Mouse (Mus musculus) 416B (cell line): ENCODE results near the gene G3bp2.
"Not testable (repeated sequence)": the region's sequence is repeated elsewhere in the genome, so short reads cannot be mapped to it uniquely, and the experiment has no call there.

Source experiments
- DNase-seq: peaks from one replicate; pipeline ENCODE4 v3.0.0; 2011; ENCODE audit warnings: low read depth

G3bp2 gene

DNA sequence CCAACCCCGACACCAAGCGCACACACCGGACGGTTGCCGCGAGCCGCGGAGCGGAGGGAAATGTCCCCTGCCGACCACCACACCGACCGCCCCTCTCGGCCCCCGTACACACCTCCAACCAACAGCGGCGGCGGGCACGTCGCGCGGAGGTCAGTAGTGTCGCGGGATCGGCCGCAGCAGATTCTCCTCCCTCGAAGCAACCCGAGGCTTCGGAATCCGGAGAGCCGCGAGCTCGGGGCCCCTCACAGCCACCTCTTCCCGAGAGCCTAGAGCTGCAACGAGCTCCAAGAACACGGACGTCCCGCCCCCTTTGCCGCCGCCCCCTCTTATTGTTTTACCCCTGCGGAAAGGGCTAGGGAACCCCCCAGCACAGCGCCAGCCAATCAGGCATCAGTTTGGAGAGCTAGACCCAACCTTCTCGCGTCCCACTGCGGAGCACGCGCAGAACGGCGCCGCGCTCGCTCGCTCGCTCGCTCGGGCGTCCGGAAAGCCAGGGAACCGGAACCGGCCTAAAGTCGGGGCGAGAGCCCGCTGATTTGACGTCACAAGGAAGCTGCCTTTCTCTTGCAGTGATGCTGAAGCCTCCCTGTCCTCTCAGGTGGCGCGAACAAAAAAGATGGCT is at the start of gene G3bp2:
Gene G3bp2, minus strand, starts transcription at position 303 of the 622 bp plus-strand sequence.
- peak; percentile 98 for DNase-seq

DNA sequence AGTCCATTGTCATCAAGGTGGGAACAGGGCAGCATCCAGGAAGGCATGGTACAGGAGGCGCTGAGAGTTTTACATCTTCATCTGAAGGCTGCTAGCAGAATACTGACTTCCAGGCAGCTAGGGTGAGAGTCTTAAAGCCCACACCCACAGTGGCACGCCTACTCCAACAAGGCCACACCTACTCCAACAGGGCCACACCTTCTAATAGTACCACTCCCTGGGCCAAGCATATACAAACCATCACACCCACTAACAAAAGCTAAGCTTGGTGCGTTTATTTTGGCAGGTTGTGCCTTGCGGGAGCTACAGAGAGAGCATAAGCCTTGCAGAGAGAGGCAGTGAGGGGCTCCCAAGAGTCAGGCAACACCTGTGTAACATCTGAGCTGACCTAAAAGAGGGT is 49.5 kb upstream of the G3bp2 start:
- DNase-seq, result not testable (repeated sequence)

DNA sequence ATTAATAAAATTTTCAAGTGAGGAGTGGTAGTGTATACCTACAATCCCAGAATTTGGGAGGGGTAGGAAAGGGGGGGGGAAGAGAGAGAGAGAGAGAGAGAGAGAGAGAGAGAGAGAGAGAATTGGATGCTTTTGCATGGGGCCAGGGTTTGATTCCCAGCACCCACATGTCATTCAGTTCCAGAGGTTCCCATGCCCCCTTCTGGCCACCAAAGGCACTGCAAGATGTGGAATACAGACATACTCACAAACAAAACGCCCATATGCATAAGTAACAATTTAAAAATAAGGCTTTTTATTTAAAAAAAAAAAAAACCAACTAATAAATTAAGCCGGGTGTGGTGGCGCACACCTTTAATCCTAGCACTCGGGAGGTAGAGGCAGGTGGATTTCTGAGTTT is 48.6 kb upstream of the G3bp2 start:
- no peak for DNase-seq

DNA sequence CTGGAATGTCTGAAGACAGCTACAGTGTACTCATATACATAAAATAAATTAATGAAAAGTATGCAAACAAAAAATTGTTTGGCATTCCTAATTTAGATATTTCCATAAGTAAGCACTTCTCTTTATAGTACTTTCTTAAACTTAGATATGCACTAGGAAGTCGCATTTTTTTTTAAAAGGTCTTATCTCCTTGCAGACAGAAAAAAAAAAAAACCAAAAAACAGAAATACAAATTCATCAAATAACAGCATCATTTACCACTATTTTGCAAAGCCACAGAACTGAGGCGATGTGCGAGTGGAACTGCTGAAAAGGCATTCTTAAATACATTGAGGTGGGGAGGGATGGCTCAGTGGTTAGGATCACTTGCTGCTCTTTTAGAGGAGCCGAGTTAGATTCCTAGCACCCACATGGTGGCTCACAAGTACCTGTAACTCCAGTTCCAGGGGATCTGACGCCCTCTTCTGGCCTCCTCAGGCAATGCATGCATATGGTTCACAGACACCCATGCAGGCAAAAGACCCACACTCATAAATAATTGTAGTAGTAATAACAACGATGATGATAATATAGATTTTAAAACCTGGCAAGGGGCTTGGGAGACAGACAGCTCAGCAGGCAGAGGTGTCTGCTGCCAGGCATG is 46.6 kb upstream of the G3bp2 start:
- DNase-seq, result no peak

- DNase-seq, result no peak
These were observed 45.8 kb upstream of the G3bp2 start for GRCm38 (mm10) chr5:92129321-92129768.

- DNase-seq, result peak; percentile 79
These were observed 45.1 kb upstream of the G3bp2 start for GRCm38 (mm10) chr5:92128570-92128969.

- no peak for DNase-seq
These were observed 44.2 kb upstream of the G3bp2 start for GRCm38 (mm10) chr5:92127751-92128150.

DNA sequence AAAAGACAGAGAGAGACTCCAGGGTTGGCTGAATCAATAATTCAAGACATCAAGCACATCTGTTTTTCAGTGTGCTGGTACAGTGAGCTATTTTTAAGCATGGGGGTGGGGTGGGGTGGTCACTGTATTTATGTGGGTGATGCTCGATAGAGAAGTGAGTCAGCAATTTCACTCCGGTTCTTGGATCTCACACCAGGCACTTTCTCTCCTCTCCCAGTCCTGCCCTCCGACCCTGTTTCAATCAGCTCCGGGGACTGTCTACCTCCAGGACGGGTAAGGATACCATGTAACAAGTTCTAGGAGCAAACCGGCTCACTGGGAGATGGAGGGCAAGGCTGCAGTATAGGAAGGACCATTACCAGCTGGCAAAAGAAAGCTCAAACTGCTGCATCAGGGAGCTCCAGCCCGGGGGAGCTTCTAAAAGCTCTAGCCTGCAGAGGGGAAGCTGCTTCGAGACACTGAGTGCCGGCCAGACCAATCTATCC is 43.7 kb upstream of the G3bp2 start:
- DNase-seq, result peak; percentile 45

DNA sequence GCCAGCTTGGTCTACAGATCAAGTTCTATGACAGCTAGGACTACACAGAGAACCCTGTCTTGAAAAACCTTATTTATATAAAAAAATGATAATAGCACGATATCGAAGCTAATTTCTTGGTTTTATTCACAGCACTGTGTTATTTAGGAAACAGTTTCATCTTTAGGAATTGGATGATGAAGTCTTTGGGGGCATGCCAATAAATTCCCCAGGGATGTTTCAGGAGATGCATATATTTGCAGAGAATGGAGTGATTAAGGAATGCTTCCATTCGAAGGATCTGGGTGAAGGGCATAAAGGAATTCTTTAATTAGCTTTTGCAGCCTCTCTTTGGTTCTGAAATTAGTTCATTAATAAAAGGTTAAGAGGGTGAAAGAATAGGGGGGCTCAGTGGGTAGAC is 41.9 kb upstream of the G3bp2 start:
- DNase-seq, result no peak

- DNase-seq, result no peak
These were observed 38.1 kb upstream of the G3bp2 start for GRCm38 (mm10) chr5:92121636-92122035.

GRCm38 (mm10) chr5:92117823-92118403 is 34.4 kb upstream of the G3bp2 start:
- peak; percentile 90 for DNase-seq

GRCm38 (mm10) chr5:92114939-92115338 is 31.4 kb upstream of the G3bp2 start:
- no peak for DNase-seq

DNA sequence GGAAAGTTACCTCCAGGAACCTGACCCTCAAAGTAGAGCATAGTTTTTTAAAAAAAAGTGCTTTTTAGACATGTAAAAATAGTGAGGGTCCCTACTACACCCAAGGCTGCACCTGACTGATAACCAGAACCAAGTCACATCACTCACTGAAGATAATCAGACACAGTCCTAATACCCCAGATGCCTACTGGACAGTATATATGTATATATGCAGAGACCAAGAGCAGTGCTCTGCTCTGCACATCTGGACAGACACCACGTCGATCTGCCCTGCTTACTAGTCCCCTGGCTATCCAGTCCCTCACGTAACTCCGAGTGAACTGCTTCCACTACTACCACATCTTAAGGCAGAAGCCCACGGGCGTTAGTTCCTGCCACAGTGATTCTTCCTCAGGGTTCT is 30.7 kb upstream of the G3bp2 start:
- no peak for DNase-seq

GRCm38 (mm10) chr5:92113484-92113883 is 30.0 kb upstream of the G3bp2 start:
- no peak for DNase-seq

- no peak for DNase-seq
These were observed 29.1 kb upstream of the G3bp2 start for GRCm38 (mm10) chr5:92112585-92112984.

- no peak for DNase-seq
These were observed 28.7 kb upstream of the G3bp2 start for GRCm38 (mm10) chr5:92112175-92112574.

DNA sequence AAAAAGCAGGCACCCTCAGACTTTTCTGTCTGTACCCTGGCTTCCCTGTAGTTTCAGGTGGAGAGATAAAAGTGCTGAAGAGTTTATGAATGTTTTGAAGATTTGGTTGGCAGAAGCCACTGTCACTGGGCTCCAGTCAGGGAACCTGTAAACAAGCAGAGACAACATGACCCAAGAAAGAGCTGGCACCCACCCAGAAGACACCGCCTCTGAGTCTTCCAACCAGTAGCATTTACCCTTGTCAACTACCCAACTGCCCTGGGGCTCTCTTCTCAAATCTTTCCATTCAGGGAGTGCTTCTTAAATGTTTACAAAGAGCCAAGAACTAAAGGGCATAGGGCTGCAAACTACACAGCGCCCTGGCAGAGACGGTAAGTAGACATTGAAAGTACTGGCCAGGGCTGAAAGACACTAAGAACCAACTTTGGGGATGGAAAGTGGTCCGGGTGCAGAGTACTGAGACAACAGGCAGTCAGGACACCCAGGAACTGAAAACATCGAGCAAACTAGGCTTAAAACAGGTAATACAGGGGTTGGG is 27.4 kb upstream of the G3bp2 start:
- DNase-seq, result no peak

DNA sequence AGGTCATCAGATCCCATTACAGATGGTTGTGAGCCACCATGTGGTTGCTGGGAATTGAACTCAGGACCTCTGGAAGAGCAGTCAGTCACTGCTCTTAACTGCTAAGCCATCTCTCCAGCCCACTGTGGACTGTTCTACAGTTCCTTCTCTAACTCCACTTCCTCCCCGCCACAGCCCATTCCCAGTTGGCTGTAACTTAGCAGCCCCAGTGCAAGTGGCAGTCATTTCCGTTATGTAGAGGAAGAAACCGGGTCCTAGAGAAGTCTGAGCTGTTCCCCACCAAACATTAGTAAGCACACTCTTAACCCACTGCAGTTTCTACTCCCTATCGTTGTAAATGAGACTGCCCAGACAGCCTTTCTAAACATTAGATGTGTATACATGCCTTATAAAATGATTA is 23.8 kb upstream of the G3bp2 start:
- no peak for DNase-seq

GRCm38 (mm10) chr5:92106327-92107125 is 23.0 kb upstream of the G3bp2 start:
- DNase-seq, result peak; percentile 76

DNA sequence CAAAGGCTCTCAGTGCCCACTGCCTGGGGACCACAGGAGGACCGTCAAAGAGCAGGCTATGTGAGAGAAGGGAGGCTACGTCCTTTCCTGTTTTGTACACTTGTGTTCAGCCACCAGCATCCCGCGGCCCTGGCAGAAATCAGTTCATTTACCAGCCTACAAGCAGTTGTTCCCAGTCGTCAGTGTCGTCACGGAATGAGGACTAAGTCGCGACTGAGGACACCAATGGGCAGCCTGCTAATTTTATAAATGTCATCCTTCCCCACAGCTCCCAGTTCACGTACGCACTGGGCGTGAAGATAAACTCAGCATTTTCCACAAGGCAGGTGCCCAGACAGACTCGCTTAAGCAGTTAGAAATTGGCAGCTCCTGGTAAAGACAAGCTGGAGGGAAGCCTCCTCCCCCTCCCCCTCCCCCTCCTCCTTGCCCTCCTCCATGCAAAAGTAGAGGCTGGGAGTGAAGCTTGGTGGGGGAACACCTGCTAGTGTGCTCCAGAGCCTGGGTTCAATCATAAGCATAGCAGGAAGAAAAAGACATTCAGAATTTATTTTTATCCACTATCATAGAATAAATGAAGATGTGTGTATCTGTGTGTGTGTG is 20.4 kb upstream of the G3bp2 start:
- no peak for DNase-seq

GRCm38 (mm10) chr5:92103062-92103461 is 19.5 kb upstream of the G3bp2 start:
- no peak for DNase-seq

DNA sequence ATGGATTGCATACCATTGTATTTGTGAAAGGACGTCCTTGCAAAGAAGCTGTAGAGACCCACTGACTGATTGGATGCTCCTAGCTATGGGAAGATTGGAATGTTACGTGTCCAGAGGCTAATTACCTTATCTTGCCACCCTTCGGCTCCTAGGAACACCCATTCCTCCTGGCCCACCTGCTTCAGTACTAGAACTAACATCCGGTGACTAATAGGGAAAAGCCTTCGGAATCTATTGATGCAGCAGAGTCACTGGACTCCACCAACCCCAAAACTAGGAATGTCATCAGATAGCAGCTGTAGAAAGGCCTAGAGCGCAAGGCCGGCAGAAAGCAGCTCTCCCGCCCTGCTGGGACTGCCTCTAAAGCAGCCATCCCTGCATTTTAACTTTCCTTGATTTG is 18.1 kb upstream of the G3bp2 start:
- DNase-seq, result no peak
